Mouse (Mus musculus): ENCODE results near the gene Plppr1.
A peak's percentile ranks its signal among the peaks of the same experiment; 100 is the strongest.

The Plppr1 gene

GRCm38 (mm10) chr4:49059021-49059401 is at the start of gene Plppr1:
TSS of gene Plppr1 (plus strand) at chr4:49059273.
- DNase-seq: peak; percentile 13

DNA sequence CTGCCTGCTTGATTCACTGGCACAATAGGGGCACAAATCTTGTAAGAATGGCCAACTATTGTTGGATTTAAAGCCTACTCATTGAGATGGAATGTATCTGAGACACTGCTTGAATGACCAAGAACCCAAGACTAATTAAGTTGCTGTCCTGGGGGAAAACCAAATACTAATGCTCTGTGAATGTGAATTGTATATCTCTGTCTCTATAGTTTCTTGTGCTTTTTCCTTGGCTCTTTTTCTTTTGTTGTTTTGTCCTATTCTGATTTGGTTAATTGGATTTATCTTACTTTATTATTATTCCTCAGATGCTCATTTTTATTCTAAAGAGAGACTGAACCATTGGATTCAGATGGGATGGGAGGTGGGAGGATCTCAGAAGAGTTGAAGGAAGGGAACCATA is 42.4 kb upstream of the Plppr1 start:
- DNase-seq: no peak

GRCm38 (mm10) chr4:49023221-49023620 is 35.9 kb upstream of the Plppr1 start:
- DNase-seq: peak; percentile 24

- DNase-seq: no peak
These were observed 20.8 kb upstream of the Plppr1 start for GRCm38 (mm10) chr4:49038311-49038710.

GRCm38 (mm10) chr4:49039854-49040253 is 19.2 kb upstream of the Plppr1 start:
- no peak for DNase-seq

GRCm38 (mm10) chr4:49041655-49042054 is 17.4 kb upstream of the Plppr1 start:
- no peak for DNase-seq

DNA sequence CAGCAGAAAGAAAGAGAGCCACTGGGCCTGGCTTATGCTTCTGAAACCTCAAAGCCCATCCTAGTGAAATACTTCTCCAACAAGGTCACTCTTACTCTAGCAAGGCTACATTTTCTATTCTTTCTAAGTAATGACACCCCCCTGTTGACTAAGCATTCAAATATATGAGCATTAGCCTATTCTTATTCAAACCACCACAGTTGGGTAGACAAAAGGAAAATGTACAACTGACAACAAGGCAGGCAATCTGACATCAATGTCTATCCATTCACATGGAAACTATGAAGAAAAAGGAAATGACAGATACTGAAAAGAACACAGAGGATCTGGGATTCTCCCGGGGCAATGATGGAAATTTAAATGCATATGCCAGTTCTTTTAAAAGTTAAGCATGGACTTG is 8.4 kb upstream of the Plppr1 start:
- DNase-seq: no peak

DNA sequence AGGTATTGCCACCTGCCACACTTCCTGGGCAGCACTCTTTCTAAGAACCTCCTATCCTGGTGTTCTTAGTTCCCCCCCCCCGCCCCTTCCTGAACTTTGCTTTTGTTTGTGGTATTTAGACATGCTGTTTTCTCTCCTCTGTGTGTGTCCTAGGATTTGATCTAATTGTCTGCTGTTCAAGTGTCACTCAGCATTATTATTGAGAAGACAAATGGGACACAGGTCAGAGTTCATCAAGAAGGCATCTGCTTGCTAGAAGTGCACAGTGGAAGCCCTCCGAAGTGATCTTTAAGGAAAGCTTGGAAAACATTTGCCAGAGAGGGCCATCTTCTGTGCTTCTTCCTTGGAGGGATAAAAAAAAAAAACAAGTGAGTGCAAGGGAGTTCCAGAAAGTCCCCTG is 1.2 kb upstream of the Plppr1 start:
- DNase-seq: no peak

DNA sequence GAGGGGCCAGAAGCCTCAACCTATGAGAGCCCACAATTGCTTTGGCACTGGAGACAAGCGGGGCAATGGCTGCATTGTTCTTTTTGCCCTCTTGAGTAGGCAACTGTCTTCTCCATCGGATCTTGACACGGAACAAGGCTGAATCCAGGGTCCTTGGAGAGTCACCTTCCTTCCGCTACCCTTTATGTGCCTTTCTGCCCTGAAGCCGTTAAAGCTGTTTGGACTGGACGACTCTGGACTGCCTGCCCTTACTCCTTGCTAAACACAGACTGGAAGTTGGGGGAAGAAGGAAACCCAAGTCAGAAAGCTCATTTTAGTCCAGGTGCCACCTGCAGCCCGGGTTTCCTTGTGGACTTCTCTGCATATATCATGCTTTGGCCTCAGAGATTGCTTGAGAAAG is 516 bp upstream of the Plppr1 start:
- no peak for DNase-seq

GRCm38 (mm10) chr4:49059402-49060381 is 619 bp downstream of the Plppr1 start:
- DNase-seq: peak; percentile 44

GRCm38 (mm10) chr4:49069471-49069870 is 10.4 kb downstream of the Plppr1 start:
- DNase-seq: no peak

DNA sequence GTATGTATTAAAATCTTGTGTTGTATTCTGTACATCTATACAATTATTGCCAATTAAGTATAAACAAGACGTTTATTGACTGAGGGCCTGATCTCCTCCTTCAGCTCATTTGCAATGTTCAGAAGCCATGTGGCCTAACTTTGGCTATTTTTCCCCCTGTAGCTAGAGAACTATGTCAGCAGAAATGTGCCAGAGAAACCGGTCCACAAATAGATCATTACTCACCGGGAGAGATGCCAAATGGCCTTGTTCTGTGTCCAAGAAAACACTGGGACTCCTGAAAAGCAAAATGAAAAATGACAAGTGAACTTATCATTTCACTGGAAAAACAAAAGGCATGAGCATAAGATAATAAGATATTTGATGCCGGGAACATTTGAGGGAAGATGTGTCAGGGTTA is 13.8 kb downstream of the Plppr1 start:
- peak; percentile 65 for DNase-seq

- DNase-seq: no peak
These were observed 16.8 kb downstream of the Plppr1 start for GRCm38 (mm10) chr4:49075881-49076280.

- DNase-seq: no peak
These were observed 20.3 kb downstream of the Plppr1 start for GRCm38 (mm10) chr4:49079399-49079798.

DNA sequence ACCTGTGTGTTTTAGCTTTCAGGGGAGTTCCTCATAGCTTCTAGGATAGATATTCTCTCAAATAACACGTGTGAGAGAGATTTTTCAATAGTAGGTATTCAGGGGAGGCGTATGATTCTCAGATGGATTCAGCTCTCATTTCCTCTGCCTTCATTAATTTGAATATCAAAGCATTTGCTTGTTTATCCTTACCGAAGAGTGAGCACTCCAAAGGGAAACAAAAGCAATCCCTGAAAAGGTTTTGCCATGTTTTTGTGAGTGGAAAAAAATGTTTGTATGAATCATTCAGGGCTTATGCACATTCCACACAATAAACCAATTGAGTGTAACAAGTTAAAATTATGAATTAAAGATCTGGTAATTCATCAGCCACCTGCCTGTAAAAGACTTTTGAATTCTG is 29.1 kb downstream of the Plppr1 start:
- no peak for DNase-seq

DNA sequence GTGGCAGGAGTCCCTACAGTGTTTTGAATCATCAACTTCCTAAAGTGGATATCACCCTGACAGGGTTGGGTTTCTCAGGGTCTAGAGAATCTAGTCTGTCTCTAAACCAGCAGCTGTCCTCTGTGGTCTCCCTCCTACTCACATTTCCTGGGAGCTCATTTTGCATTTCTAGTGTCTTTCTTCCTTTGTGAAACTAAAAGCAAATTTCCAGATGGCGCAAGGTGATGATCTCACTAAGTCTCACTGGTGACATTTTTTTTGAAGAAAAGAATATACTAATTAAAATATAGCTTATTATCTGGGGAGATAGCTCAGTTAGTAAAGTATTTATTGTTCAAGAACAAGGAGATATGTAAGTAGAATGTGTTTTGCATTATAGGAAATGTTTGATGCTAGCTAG is 31.4 kb downstream of the Plppr1 start:
- DNase-seq: no peak

- no peak for DNase-seq
These were observed 40.4 kb downstream of the Plppr1 start for GRCm38 (mm10) chr4:49099448-49099847.

DNA sequence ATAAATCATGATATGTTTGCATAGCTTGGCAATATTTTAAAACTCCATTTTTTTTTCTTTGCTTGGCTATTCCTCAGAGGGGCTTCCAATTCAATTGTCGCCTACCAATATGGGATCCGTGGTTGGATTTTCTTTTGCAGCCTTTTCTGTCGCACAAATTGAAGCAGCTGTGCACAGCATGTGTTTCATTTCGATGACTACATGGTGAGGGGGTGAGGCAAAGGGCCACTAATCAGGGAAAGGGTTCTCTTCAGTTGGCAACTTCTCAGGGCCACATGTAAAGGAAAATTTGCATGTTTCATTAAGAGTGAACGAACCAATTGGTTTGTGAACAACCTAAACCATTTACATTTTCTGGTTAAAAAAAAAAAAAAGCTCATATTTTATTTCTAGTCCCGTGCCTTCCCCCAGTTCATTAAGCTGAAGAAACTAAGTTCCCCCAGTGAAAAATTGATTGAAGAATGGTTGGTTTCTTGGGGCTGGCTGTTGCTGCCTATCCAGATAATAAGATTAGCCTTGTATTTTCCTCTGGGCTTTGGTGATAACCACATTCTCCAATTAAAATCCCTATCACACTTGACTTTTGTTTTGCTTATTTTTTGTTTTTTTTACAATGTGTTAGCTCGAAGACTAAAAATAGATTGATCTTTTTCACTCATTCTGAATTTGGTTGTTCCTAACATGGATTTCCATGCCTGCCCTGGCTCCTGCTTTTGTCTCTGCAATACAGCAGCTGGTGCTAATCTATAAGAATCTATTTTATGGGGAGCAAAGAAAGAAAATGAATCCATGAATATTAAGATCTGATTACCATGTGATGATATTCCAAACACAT is 43.1 kb downstream of the Plppr1 start:
- DNase-seq: peak; percentile 6

- DNase-seq: no peak
These were observed 43.7 kb downstream of the Plppr1 start for GRCm38 (mm10) chr4:49102769-49103193.

DNA sequence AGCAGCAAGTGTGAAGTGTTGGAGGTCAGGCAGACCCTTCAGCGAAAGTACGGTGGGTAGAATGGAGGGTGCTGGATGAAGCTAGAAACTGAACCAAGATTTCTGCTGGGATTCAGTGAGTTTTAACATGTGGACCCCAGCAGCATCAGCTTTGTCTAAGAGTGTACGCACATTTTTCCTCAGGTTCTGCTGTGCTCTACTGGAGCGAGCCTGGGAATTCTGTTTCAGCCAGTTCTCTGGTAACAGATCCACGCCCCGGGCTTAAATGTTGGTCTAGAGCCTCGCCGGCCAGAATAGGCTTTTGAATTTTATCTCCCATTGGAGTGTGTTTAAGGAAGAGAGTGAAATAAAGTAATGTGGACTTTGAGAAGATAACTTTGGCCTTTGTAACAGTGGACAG is 45.8 kb downstream of the Plppr1 start:
- DNase-seq: no peak

DNA sequence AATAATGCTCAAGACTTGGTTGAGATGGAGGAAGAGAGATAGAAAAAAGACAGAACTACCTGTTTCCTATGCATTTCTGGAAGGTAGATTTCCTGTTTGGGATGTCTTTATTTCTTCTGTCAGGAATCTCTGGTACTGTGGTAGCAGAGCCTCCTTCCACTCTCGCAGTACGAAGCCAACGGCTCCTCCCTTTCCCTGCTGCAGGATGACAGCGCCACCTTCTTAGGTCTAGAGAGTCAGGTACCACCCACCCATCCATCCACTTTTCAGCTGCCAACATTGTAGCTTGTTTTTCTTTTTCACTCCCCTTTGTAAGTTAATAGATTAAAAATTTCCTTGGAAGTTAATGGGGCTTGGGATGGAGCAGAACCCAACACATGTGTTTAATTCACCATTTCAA is 48.8 kb downstream of the Plppr1 start:
- DNase-seq: no peak

DNA sequence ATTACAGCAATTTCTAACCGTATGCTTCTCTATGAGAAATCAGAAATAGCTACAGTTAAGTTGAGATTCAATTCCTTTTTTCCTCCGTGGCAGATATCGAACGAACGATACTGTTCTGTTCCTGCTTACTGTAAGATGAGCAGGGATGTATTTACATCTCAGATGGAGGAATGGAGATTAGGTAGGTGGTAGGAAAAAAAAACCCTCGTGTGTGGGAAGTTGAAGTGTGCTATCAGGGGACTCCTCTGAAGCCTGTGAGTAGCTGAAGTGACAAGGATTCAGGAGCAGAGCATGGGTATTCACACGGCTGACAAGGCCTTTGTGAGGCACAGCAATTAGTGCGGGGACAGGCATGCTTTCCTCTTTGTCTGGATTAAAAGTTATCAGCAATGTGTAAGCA is 49.3 kb downstream of the Plppr1 start:
- DNase-seq: peak; percentile 10

DNA sequence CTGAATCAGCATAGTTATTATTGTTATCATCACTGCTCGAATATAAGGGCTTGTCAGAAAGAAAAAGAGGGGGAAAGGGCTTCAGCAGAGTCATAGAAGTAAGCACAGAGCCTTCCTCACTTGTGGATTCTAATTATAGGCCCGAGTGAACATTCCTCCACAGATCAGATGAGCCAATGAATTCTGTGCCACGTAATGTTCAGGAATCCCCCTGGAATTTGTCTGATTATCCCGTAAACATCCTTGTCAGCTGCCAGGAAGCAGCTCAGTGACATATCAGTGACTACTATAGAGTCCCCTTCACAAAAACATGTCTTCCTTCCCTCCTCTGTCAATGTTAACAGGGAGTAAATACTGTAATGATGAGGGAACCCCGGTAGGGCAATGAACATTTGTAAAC is 50.9 kb downstream of the Plppr1 start:
- DNase-seq: no peak

DNA sequence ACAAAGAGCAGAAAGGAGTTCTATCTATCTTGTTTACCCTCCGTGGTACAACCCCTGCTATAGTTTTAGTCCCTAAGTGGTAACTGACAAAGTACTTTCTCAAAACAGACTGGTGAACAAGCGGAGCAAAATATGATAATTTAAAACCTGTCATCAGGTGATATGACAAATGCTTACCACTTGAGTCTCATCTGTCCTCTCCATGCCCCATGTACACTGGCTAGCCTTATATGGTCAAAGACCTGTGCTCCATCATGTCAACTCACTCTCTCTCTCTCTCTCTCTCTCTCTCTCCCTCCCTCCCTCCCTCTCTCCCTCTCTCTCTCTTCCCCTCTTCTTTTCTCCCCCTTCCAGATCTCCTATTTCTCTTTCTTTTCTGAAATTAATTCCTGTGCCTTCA is 59.8 kb downstream of the Plppr1 start:
- no peak for DNase-seq
